Mouse (Mus musculus): Measurements from ENCODE around the gene Mpig6b. TPM values are rescaled to one million over a fixed set of nuclear protein-coding genes. Genes with fewer than 3 reads are reported as not detected.

Mpig6b gene
- polyA plus RNA-seq, 1 experiment from 2014 or later, result 0.97 TPM

- Histone ChIP-seq H3K4me3 (ENCODE audit: low read depth, low read length) (no peak overlapping the region), H3K27me3 (ENCODE audit: control insufficient read depth, insufficient read depth, low read length) (no peaks in the 10 kb centered on the region), H3K27ac (ENCODE audit: low read length) (no peak overlapping the region), H3K36me3 (ENCODE audit: control insufficient read depth, insufficient read depth, low read length) (peaks cover 60% of the 10 kb centered on the region), H3K9me3 (ENCODE audit: control insufficient read depth, low read depth, low read length) (no peaks in the 10 kb centered on the region), H3K9ac (replicated peaks; ENCODE audit: low read depth, low read length) (no peak overlapping the region), H3K4me1 (ENCODE audit: control insufficient read depth, insufficient read depth, low read length) (no peaks in the 10 kb centered on the region), H3K4me2 (replicated peaks; ENCODE audit: low read depth, low read length) (no peak overlapping the region)
- ATAC-seq (ENCODE audit: insufficient number of reproducible peaks, insufficient read depth, low FRiP score, low read depth), result no peak
- WGBS, result 91% methylated on average over 16 of the region's 16 CpGs
These were observed 50.7 kb downstream of the Mpig6b start for GRCm38 (mm10) chr17:35015296-35015695.

GRCm38 (mm10) chr17:35013221-35013620 lies 52.8 kb downstream of the Mpig6b start:
- WGBS, result 82% methylated on average over 6 of the region's 6 CpGs
- no peaks in the 10 kb centered on the region for H3K4me1 ChIP-seq (ENCODE audit: control insufficient read depth, insufficient read depth, low read length)
- no peak overlapping the region for H3K4me2 ChIP-seq (replicated peaks; ENCODE audit: low read depth, low read length)

More at GRCm38 (mm10) chr17:35013221-35013620, 52.8 kb downstream of the Mpig6b start:
- H3K27ac ChIP-seq (ENCODE audit: low read length), result no peak overlapping the region
- H3K9me3 ChIP-seq (ENCODE audit: control insufficient read depth, low read depth, low read length), result no peaks in the 10 kb centered on the region
- no peak overlapping the region for H3K9ac ChIP-seq (replicated peaks; ENCODE audit: low read depth, low read length)
- H3K27me3 ChIP-seq (ENCODE audit: control insufficient read depth, insufficient read depth, low read length), result no peaks in the 10 kb centered on the region
- no peak overlapping the region for H3K4me3 ChIP-seq (ENCODE audit: low read depth, low read length)
- peaks cover 67% of the 10 kb centered on the region for H3K36me3 ChIP-seq (ENCODE audit: control insufficient read depth, insufficient read depth, low read length)
- no peak for ATAC-seq (ENCODE audit: insufficient number of reproducible peaks, insufficient read depth, low FRiP score, low read depth)

Other genes with a start within 250 kb of the Mpig6b start
- gene Stk19, start 229.2 kb downstream of the Mpig6b start, polyA plus RNA-seq (2014; fragmentation: Nextera tagmentation; extraction: Ambion mirVana), result 22.3 and 27.3 TPM in 2 replicates
- gene Dxo, start 229.2 kb downstream of the Mpig6b start, polyA plus RNA-seq (2014; fragmentation: Nextera tagmentation; extraction: Ambion mirVana), result 52.9 and 56.4 TPM in 2 replicates
- gene Skiv2l, start 216.0 kb downstream of the Mpig6b start, polyA plus RNA-seq (2014; fragmentation: Nextera tagmentation; extraction: Ambion mirVana), result 37.7 and 39.5 TPM in 2 replicates
- gene Nelfe, start 215.8 kb downstream of the Mpig6b start, polyA plus RNA-seq (2014; fragmentation: Nextera tagmentation; extraction: Ambion mirVana), result 101 and 114 TPM in 2 replicates
- 6.7 and 9.4 TPM in 2 replicates for gene Cfb, start 203.7 kb downstream of the Mpig6b start, polyA plus RNA-seq (2014; fragmentation: Nextera tagmentation; extraction: Ambion mirVana)
- 0.87 and 1.2 TPM in 2 replicates for gene Zbtb12, start 186.7 kb downstream of the Mpig6b start, polyA plus RNA-seq (2014; fragmentation: Nextera tagmentation; extraction: Ambion mirVana)
- gene Gm20547, start 184.1 kb downstream of the Mpig6b start, polyA plus RNA-seq (2014; fragmentation: Nextera tagmentation; extraction: Ambion mirVana), result not detected in 2 replicates
- gene C2, start 167.9 kb downstream of the Mpig6b start, polyA plus RNA-seq (2014; fragmentation: Nextera tagmentation; extraction: Ambion mirVana), result 2.8 TPM in 2 replicates
- 69.4 and 79.4 TPM in 2 replicates for gene Ehmt2, start 167.7 kb downstream of the Mpig6b start, polyA plus RNA-seq (2014; fragmentation: Nextera tagmentation; extraction: Ambion mirVana)
- gene Slc44a4, start 151.7 kb downstream of the Mpig6b start, polyA plus RNA-seq (2014; fragmentation: Nextera tagmentation; extraction: Ambion mirVana), result 5.3 and 6.4 TPM in 2 replicates
- gene Neu1, start 134.9 kb downstream of the Mpig6b start, polyA plus RNA-seq (2014; fragmentation: Nextera tagmentation; extraction: Ambion mirVana), result 15.1 and 16.2 TPM in 2 replicates
- 0.54 and 0.84 TPM in 2 replicates for gene Hspa1b, start 106.9 kb downstream of the Mpig6b start, polyA plus RNA-seq (2014; fragmentation: Nextera tagmentation; extraction: Ambion mirVana)
- 0.66 TPM in 1 of 2 replicates, not detected in the other for gene Gm20481, start 96.3 kb downstream of the Mpig6b start, polyA plus RNA-seq (2014; fragmentation: Nextera tagmentation; extraction: Ambion mirVana)
- gene Hspa1a, start 94.0 kb downstream of the Mpig6b start, polyA plus RNA-seq (2014; fragmentation: Nextera tagmentation; extraction: Ambion mirVana), result 4.9 and 6.0 TPM in 2 replicates
- gene Hspa1l, start 93.5 kb downstream of the Mpig6b start, polyA plus RNA-seq (2014; fragmentation: Nextera tagmentation; extraction: Ambion mirVana), result 0.73 and 0.75 TPM in 2 replicates
- 177 and 205 TPM in 2 replicates for gene Lsm2, start 84.3 kb downstream of the Mpig6b start, polyA plus RNA-seq (2014; fragmentation: Nextera tagmentation; extraction: Ambion mirVana)
- gene Vars, start 65.2 kb downstream of the Mpig6b start, polyA plus RNA-seq (2014; fragmentation: Nextera tagmentation; extraction: Ambion mirVana), result 84.0 and 92.3 TPM in 2 replicates
- gene Vwa7, start 49.6 kb downstream of the Mpig6b start, polyA plus RNA-seq (2014; fragmentation: Nextera tagmentation; extraction: Ambion mirVana), result 0.18 and 0.22 TPM in 2 replicates
- gene Sapcd1, start 38.2 kb downstream of the Mpig6b start, polyA plus RNA-seq (2014; fragmentation: Nextera tagmentation; extraction: Ambion mirVana), result 16.3 and 21.3 TPM in 2 replicates
- 3.6 and 3.8 TPM in 2 replicates for gene Msh5, start 19.4 kb downstream of the Mpig6b start, polyA plus RNA-seq (2014; fragmentation: Nextera tagmentation; extraction: Ambion mirVana)
- 83.0 and 88.5 TPM in 2 replicates for gene Clic1, start 16.2 kb downstream of the Mpig6b start, polyA plus RNA-seq (2014; fragmentation: Nextera tagmentation; extraction: Ambion mirVana)
- 292 and 322 TPM in 2 replicates for gene Ddah2, start 7.1 kb downstream of the Mpig6b start, polyA plus RNA-seq (2014; fragmentation: Nextera tagmentation; extraction: Ambion mirVana)
- gene Ly6g6c, start 796 bp downstream of the Mpig6b start, polyA plus RNA-seq (2014; fragmentation: Nextera tagmentation; extraction: Ambion mirVana), result 0.30 and 0.63 TPM in 2 replicates
- 7.8 and 9.7 TPM in 2 replicates for gene Ly6g6e, start 10.7 kb upstream of the Mpig6b start, polyA plus RNA-seq (2014; fragmentation: Nextera tagmentation; extraction: Ambion mirVana)
- 1.5 and 2.1 TPM in 2 replicates for gene Ly6g6d, start 11.9 kb upstream of the Mpig6b start, polyA plus RNA-seq (2014; fragmentation: Nextera tagmentation; extraction: Ambion mirVana)
- gene Ly6g6f, start 19.4 kb upstream of the Mpig6b start, polyA plus RNA-seq (2014; fragmentation: Nextera tagmentation; extraction: Ambion mirVana), result 0.29 TPM in 1 of 2 replicates, not detected in the other
- gene Abhd16a, start 23.1 kb upstream of the Mpig6b start, polyA plus RNA-seq (2014; fragmentation: Nextera tagmentation; extraction: Ambion mirVana), result 77.1 and 81.4 TPM in 2 replicates
- gene Ly6g5c, start 42.1 kb upstream of the Mpig6b start, polyA plus RNA-seq (2014; fragmentation: Nextera tagmentation; extraction: Ambion mirVana), result not detected in 2 replicates
- gene Ly6g5b, start 49.2 kb upstream of the Mpig6b start, polyA plus RNA-seq (2014; fragmentation: Nextera tagmentation; extraction: Ambion mirVana), result 0.49 and 0.81 TPM in 2 replicates
- 20.3 and 21.9 TPM in 2 replicates for gene Gpank1, start 55.3 kb upstream of the Mpig6b start, polyA plus RNA-seq (2014; fragmentation: Nextera tagmentation; extraction: Ambion mirVana)
- 269 and 270 TPM in 2 replicates for gene Csnk2b, start 55.9 kb upstream of the Mpig6b start, polyA plus RNA-seq (2014; fragmentation: Nextera tagmentation; extraction: Ambion mirVana)
- gene D17H6S53E, start 60.2 kb upstream of the Mpig6b start, polyA plus RNA-seq (2014; fragmentation: Nextera tagmentation; extraction: Ambion mirVana), result 10.1 and 13.3 TPM in 2 replicates
- 0.75 and 0.77 TPM in 2 replicates for gene Apom, start 65.9 kb upstream of the Mpig6b start, polyA plus RNA-seq (2014; fragmentation: Nextera tagmentation; extraction: Ambion mirVana)
- 86.5 and 89.0 TPM in 2 replicates for gene Bag6, start 69.0 kb upstream of the Mpig6b start, polyA plus RNA-seq (2014; fragmentation: Nextera tagmentation; extraction: Ambion mirVana)
- gene Prrc2a, start 98.7 kb upstream of the Mpig6b start, polyA plus RNA-seq (2014; fragmentation: Nextera tagmentation; extraction: Ambion mirVana), result 209 and 222 TPM in 2 replicates
- gene Aif1, start 109.9 kb upstream of the Mpig6b start, polyA plus RNA-seq (2014; fragmentation: Nextera tagmentation; extraction: Ambion mirVana), result 16.4 and 19.6 TPM in 2 replicates
- 18.5 and 21.1 TPM in 2 replicates for gene Lst1, start 122.3 kb upstream of the Mpig6b start, polyA plus RNA-seq (2014; fragmentation: Nextera tagmentation; extraction: Ambion mirVana)
- gene Ltb, start 128.3 kb upstream of the Mpig6b start, polyA plus RNA-seq (2014; fragmentation: Nextera tagmentation; extraction: Ambion mirVana), result 1.4 and 1.8 TPM in 2 replicates
- 0.20 and 0.34 TPM in 2 replicates for gene Tnf, start 135.8 kb upstream of the Mpig6b start, polyA plus RNA-seq (2014; fragmentation: Nextera tagmentation; extraction: Ambion mirVana)
- gene Lta, start 139.2 kb upstream of the Mpig6b start, polyA plus RNA-seq (2014; fragmentation: Nextera tagmentation; extraction: Ambion mirVana), result 0.42 and 0.59 TPM in 2 replicates
- gene Gm16181, start 154.7 kb upstream of the Mpig6b start, polyA plus RNA-seq (2014; fragmentation: Nextera tagmentation; extraction: Ambion mirVana), result not detected in 2 replicates
- 8.1 and 8.5 TPM in 2 replicates for gene Atp6v1g2, start 167.5 kb upstream of the Mpig6b start, polyA plus RNA-seq (2014; fragmentation: Nextera tagmentation; extraction: Ambion mirVana)
- 3.5 and 3.8 TPM in 2 replicates for gene Nfkbil1, start 169.6 kb upstream of the Mpig6b start, polyA plus RNA-seq (2014; fragmentation: Nextera tagmentation; extraction: Ambion mirVana)
- gene Ddx39b, start 175.6 kb upstream of the Mpig6b start, polyA plus RNA-seq (2014; fragmentation: Nextera tagmentation; extraction: Ambion mirVana), result 467 and 480 TPM in 2 replicates
- gene H2-D1, start 196.5 kb upstream of the Mpig6b start, polyA plus RNA-seq (2014; fragmentation: Nextera tagmentation; extraction: Ambion mirVana), result 77.6 and 83.3 TPM in 2 replicates

Data from stomach, embryonic 14.5 days (tissue).